Comparison of ENCODE assay signal across 12 mouse cellular contexts in genomic region chr13:78445891-78446725, GRCm38 (mm10).
DNase-seq lines count a peak whose midpoint lies in the region; ATAC-seq and TF ChIP-seq lines count a peak whose summit lies in the region.
"Had no signal": no experiment of that assay in that cellular context is flagged by ENCODE, and none has a peak within 500 bp of the region (broad histone marks: within the 10 kb centered on the region; RNA-seq: fewer than 3 reads in every experiment).

No protein-coding gene starts in this region.

- H3K27ac ChIP-seq in layer of hippocampus, adult 2 months, result peak overlapping the region; percentile 49; the same call in 1 of the 2 replicates
- H3K27ac ChIP-seq in forebrain, embryonic 15.5 days (replicated peaks), result peak overlapping the region; percentile 62
- H3K27ac ChIP-seq in limb, embryonic 14.5 days (replicated peaks; ENCODE audit: low read depth, low read length), result no peak overlapping the region
- peak overlapping the region; percentile 48; the same call in 1 of the 2 replicates for H3K27ac ChIP-seq in neural tube, embryonic 15.5 days (replicated peaks)
- no peak overlapping the region for H3K27ac ChIP-seq in kidney, adult 2 months (ENCODE audit: insufficient read depth, low read depth, low read length)
- H3K27ac ChIP-seq: liver, embryonic 14.5 days had no signal

- no peak for DNase-seq in layer of hippocampus, adult 2 months (ENCODE audit: low spot score in 2 of 2)
- DNase-seq in layer of hippocampus, adult 8-10 months (ENCODE audit: low spot score in 2 of 2), result no peak
- DNase-seq in limb, embryonic 14.5 days (ENCODE audit: low spot score), result peak; percentile 17
- no peak for DNase-seq in right cerebral cortex, postnatal 25 days
- no peak for DNase-seq in layer of hippocampus, adult 18-20 months (ENCODE audit: low spot score in 2 of 2)
- no peak for DNase-seq in kidney, adult 2 months
- DNase-seq: kidney, adult 9 months; thymus, adult 2 months had no signal

- H3K9me3 ChIP-seq in forebrain, embryonic 15.5 days, result no peaks in the 10 kb centered on the region
- H3K9me3 ChIP-seq in limb, embryonic 14.5 days (ENCODE audit: control insufficient read depth, low read length), result no peaks in the 10 kb centered on the region
- H3K9me3 ChIP-seq in neural tube, embryonic 15.5 days (replicated peaks), result no peaks in the 10 kb centered on the region

- peak overlapping the region; percentile 39 for H3K4me2 ChIP-seq in forebrain, embryonic 15.5 days (replicated peaks)
- H3K4me2 ChIP-seq in limb, embryonic 14.5 days (replicated peaks; ENCODE audit: low read depth, low read length, severe bottlenecking), result peak overlapping the region; percentile 32
- H3K4me2 ChIP-seq in neural tube, embryonic 15.5 days, result peak overlapping the region; percentile 43
- H3K4me2 ChIP-seq: heart, embryonic 11.5 days had no signal

- TF ChIP-seq CTCF in layer of hippocampus, adult 2 months (conservative IDR thresholded peaks at IDR 0.05), result no peak
- TF ChIP-seq CTCF in kidney, adult 2 months (conservative IDR thresholded peaks at IDR 0.05; ENCODE audit: insufficient read depth, insufficient read length, low read depth, low read length), result no peak

- 6% methylated on average over 14 of the region's 14 CpGs for WGBS in forebrain, embryonic 15.5 days
- 23% methylated on average over 14 of the region's 14 CpGs for WGBS in limb, embryonic 14.5 days
- WGBS in neural tube, embryonic 15.5 days, result 16% methylated on average over 14 of the region's 14 CpGs
- WGBS in kidney, adult 2 months, result 78% methylated on average over 14 of the region's 14 CpGs

- peaks cover 26% of the 10 kb centered on the region for H3K4me1 ChIP-seq in forebrain, embryonic 15.5 days
- H3K4me1 ChIP-seq in limb, embryonic 14.5 days (ENCODE audit: control insufficient read depth, insufficient read depth, low read length), result peaks cover 9% of the 10 kb centered on the region; the same call in 1 of the 2 replicates
- H3K4me1 ChIP-seq in neural tube, embryonic 15.5 days, result peaks cover 25% of the 10 kb centered on the region
- H3K4me1 ChIP-seq in kidney, adult 2 months (ENCODE audit: control insufficient read depth, insufficient read depth, low read length), result no peaks in the 10 kb centered on the region

- peak overlapping the region; percentile 43 for H3K4me3 ChIP-seq in layer of hippocampus, adult 2 months
- H3K4me3 ChIP-seq in forebrain, embryonic 15.5 days, result peak overlapping the region; percentile 14
- 0 out of 2 replicates have a peak overlapping the region, but pooled peaks have one; percentile 2 for H3K4me3 ChIP-seq in limb, embryonic 14.5 days (replicated peaks; ENCODE audit: low read length)
- peak overlapping the region; percentile 13; the same call in 1 of the 2 replicates for H3K4me3 ChIP-seq in neural tube, embryonic 15.5 days (replicated peaks)
- H3K4me3 ChIP-seq in kidney, adult 2 months (ENCODE audit: insufficient read depth, low read depth, low read length), result no peak overlapping the region

- no peaks in the 10 kb centered on the region for H3K36me3 ChIP-seq in forebrain, embryonic 15.5 days
- H3K36me3 ChIP-seq in limb, embryonic 14.5 days (ENCODE audit: control insufficient read depth, insufficient read depth, low read length), result no peaks in the 10 kb centered on the region
- H3K36me3 ChIP-seq in neural tube, embryonic 15.5 days, result no peaks in the 10 kb centered on the region
- no peaks in the 10 kb centered on the region for H3K36me3 ChIP-seq in kidney, adult 2 months (ENCODE audit: control insufficient read depth, insufficient read depth, low read length)

- no peak overlapping the region for H3K9ac ChIP-seq in forebrain, embryonic 15.5 days (replicated peaks)
- H3K9ac ChIP-seq in limb, embryonic 14.5 days (ENCODE audit: low read depth, low read length, severe bottlenecking), result no peak overlapping the region
- no peak overlapping the region for H3K9ac ChIP-seq in neural tube, embryonic 15.5 days (replicated peaks)
- H3K9ac ChIP-seq: liver, embryonic 14.5 days had no signal

- no peaks in the 10 kb centered on the region for H3K27me3 ChIP-seq in forebrain, embryonic 15.5 days
- H3K27me3 ChIP-seq in limb, embryonic 14.5 days (ENCODE audit: control insufficient read depth, insufficient read depth, low read length), result no peaks in the 10 kb centered on the region
- H3K27me3 ChIP-seq in neural tube, embryonic 15.5 days (replicated peaks), result no peaks in the 10 kb centered on the region
- H3K27me3 ChIP-seq in kidney, adult 2 months (replicated peaks; ENCODE audit: control insufficient read depth, insufficient read depth, low read length), result no peaks in the 10 kb centered on the region

- ATAC-seq in forebrain, embryonic 15.5 days (replicated peaks), result peak; percentile 84
- ATAC-seq in limb, embryonic 14.5 days (ENCODE audit: low FRiP score, low read depth), result peak; percentile 82
- peak; percentile 84 for ATAC-seq in neural tube, embryonic 15.5 days (ENCODE audit: low FRiP score)

- TF ChIP-seq POLR2A in limb, embryonic 14.5 days (IDR thresholded peaks at IDR 0.05; ENCODE audit: borderline replicate concordance, extremely low read depth, insufficient read depth, insufficient read length), result no peak
- no peak for TF ChIP-seq POLR2A in kidney, adult 2 months (IDR thresholded peaks at IDR 0.05; ENCODE audit: low read depth, low read length)

Comparison
In these comparisons a context has a peak if more than half of its experiments do, and no peak if none do; other contexts are left out.
1. H3K27ac ChIP-seq: peak in layer of hippocampus, adult 2 months (single experiment), forebrain, embryonic 15.5 days (single experiment) and neural tube, embryonic 15.5 days (single experiment); none in limb, embryonic 14.5 days (single experiment) and kidney, adult 2 months (single experiment).
2. Peak in every context shown above with its lines, with median percentiles within 50 percentile points of each other: ATAC-seq and H3K4me2 ChIP-seq.